Mouse (Mus musculus) forebrain, embryonic 15.5 days (tissue): ENCODE results near the gene Pih1h3b. TPM values are rescaled to one million over a fixed set of nuclear protein-coding genes. Genes with fewer than 3 reads are reported as not detected.
A peak's percentile ranks its signal among the peaks of the same experiment; 100 is the strongest.

ENCODE experiments used
- ATAC-seq: fragments of 200-750 bp; cut with Nextera tagmentation; replicated peaks from 2 replicates; pipeline ENCODE4 v1.8.0; 2017; ENCODE audit warnings: mild to moderate bottlenecking, moderate TSS enrichment, moderate library complexity
- H3K27ac ChIP-seq: fragments of 300-500 bp; sonication (generic); replicated peaks from 2 replicates; pipeline ENCODE4 v1.5.1; 2015; ENCODE audit warnings: mild to moderate bottlenecking, inconsistent platforms
- H3K27me3 ChIP-seq: fragments of 300-500 bp; sonication (generic); 2 replicates; pipeline ENCODE4 v1.6.1; 2015; ENCODE audit warnings: inconsistent platforms
- H3K36me3 ChIP-seq: fragments of 300-500 bp; sonication (generic); 2 replicates; pipeline ENCODE4 v1.6.1; 2015; ENCODE audit warnings: mild to moderate bottlenecking, inconsistent platforms
- H3K4me1 ChIP-seq: fragments of 300-500 bp; sonication (generic); 2 replicates; pipeline ENCODE4 v1.6.1; 2015; ENCODE audit warnings: inconsistent platforms
- H3K4me2 ChIP-seq: fragments of 300-500 bp; sonication (generic); replicated peaks from 2 replicates; pipeline ENCODE4 v1.6.1; 2015; ENCODE audit warnings: mild to moderate bottlenecking, inconsistent platforms
- H3K4me3 ChIP-seq: fragments of 300-500 bp; sonication (generic); 2 replicates; pipeline ENCODE4 v1.5.1; 2015; ENCODE audit warnings: mild to moderate bottlenecking, inconsistent platforms
- H3K9ac ChIP-seq: fragments of 300-500 bp; sonication (generic); replicated peaks from 2 replicates; pipeline ENCODE4 v1.6.1; 2015; ENCODE audit warnings: mild to moderate bottlenecking, inconsistent platforms
- H3K9me3 ChIP-seq: fragments of 300-500 bp; sonication (generic); 2 replicates; pipeline ENCODE4 v1.6.1; 2016; ENCODE audit warnings: inconsistent platforms
- WGBS: fragments of 180-500 bp; shearing (Covaris S2); methylation state at CpG from one replicate; pipeline ENCODE4 v1.1.7; 2015; ENCODE audit warnings: mixed read lengths; 5-methylcytosine and 5-hydroxymethylcytosine counted together
- polyA plus RNA-seq: library from polyadenylated mRNA; unstranded; fragments of >200 nt; fragmentation: Nextera tagmentation; extraction: Ambion mirVana; gene quantifications from 2 replicates; pipeline ENCODE4 v1.2.1, GENCODE M21; 2015

The Pih1h3b gene
- not detected in 2 replicates for polyA plus RNA-seq

DNA sequence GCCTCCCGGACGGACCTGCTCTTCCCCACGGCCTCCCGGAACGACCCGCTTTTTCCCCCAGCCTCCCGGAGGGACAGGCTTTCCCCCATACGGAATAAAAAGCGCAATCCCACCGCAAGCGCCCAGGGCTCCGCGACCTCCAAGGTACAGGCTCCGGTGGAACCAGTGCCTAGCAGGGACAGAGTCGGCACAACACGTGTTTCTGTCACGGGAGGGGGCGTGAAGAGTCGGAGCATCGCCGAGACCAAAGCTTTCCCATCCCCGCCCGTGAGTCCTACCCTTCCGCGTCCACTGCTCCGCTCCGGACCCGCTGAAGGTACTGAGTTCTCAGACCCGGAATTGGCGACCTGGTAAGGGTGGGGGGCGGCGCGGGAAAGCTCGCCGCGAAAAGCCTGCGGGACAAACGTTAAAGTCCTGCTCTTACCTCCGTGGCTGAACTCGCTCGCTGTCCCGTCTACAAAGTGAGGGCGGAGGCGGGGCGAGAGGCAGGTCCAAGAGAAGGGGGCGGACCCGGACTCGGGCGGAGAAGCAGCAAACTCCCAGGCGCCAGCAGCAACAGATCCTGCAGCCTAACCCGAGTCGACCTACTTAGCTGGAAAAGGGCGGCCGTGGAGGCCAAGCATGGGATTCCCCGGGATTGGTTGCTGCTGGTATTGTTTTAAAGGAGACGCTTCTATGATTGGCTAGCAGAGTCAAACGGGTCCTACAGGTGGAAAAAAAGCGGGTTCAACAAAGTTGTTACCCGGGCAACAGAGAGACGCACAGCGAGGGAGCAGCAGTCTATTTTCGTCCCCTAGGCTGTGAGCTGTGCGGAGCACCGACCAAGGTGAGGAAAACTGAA is at the start of gene Pih1h3b, which contains the start of gene Nup62cl:
TSS of gene Pih1h3b (plus strand) at position 745 of the 841 bp plus-strand sequence.
TSS of gene Nup62cl (minus strand) at position 578 of the 841 bp plus-strand sequence.
- ATAC-seq: peak; percentile 82
- H3K4me1 ChIP-seq: peaks cover 7% of the 10 kb centered on the region; the same call in 1 of the 2 replicates
- peak within 1 kb of the TSS; percentile 37 for H3K4me3 ChIP-seq

DNA sequence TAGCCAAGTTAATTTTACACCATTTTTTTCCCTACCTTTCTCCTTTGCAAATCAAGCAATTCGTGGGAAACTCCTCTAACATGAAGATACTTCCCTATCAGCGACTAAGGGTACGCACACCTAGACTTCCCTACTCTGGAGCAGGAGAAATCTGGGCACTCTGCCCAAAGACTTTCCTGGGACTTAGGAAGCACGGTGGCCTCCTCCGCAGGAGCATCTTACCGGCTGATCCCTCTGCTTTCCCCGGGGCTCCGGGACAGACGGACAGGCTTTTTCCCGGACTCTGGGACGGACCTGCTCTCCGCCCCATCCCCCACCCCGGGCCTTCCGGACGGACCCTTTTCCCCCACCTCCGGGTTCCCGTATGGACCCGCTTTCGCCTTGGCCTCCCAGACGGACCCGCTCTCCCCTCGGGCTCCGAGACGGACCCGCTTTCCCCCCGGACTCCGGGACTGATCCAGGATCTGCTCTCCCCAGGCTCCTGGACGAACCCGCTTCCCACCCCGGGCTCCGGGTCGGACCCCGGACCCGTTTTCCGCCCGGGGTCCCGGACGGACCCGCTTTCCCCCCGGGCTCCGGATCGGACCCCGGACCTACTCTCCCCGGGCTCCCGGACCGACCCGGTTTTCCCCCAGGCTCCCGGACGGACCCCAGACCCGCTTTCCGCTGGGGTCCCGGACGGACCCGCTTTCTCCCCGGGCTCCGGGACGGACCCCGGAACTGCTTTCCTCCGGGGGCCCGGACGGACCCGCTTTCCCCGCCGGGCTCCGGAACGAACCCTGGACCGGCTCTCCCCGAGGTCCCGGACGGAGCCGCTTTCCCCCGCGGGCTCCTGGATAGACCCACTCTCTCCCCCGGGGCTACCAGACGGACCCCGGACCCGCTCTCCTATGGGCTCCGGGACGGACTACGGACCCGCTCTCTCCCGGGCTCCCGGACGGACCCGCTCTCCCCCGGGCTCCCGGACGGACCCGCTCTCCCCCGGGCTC is 1.5 kb upstream of the Pih1h3b start:
- Histone ChIP-seq H3K9ac (no peak overlapping the region; the same call in 1 of the 2 replicates), H3K4me2 (peak overlapping the region; percentile 51), H3K27ac (no peak overlapping the region), H3K4me1 (peaks cover 7% of the 10 kb centered on the region; the same call in 1 of the 2 replicates), H3K9me3 (0 out of 2 replicates have a peak, but pooled peaks cover 4% of the 10 kb centered on the region), H3K36me3 (no peaks in the 10 kb centered on the region), H3K4me3 (peak overlapping the region; percentile 37), H3K27me3 (peaks cover 15% of the 10 kb centered on the region; the same call in 1 of the 2 replicates)
- 24% methylated on average over 82 of the region's 90 CpGs for WGBS
- peak; percentile 41; the same call in 1 of the 2 replicates for ATAC-seq

More for the DNA sequence above, at the start of gene Pih1h3b, which contains the start of gene Nup62cl:
- no peaks in the 10 kb centered on the region for H3K36me3 ChIP-seq
- no peak within 1 kb of the TSS for H3K9ac ChIP-seq
- H3K27ac ChIP-seq: no peak within 1 kb of the TSS
- WGBS: 22% methylated on average over 63 of the region's 64 CpGs
- H3K4me2 ChIP-seq: peak within 1 kb of the TSS; percentile 51
- 0 out of 2 replicates have a peak, but pooled peaks cover 4% of the 10 kb centered on the region for H3K9me3 ChIP-seq
- peaks cover 15% of the 10 kb centered on the region; the same call in 1 of the 2 replicates for H3K27me3 ChIP-seq

DNA sequence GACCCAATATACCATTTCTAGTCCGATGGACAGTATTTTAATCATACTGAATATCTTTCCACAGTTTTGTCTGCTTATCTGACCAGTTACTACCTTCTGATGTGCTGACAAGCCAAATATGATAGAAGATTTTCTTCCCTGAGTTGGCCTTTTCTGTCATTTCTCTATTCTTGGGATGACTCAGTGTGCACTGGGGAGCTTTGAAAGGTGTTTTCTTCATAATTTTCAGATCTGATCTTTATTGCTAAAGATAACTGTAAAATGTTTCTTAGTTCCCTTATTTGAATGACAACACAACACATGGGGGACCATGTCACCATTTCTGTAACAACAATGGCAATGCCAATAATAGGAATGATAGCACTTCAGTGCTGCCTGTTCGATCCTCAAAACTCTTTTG is 19.9 kb downstream of the Pih1h3b start:
- 94% methylated on average over 2 of the region's 2 CpGs for WGBS
- no peak for ATAC-seq

DNA sequence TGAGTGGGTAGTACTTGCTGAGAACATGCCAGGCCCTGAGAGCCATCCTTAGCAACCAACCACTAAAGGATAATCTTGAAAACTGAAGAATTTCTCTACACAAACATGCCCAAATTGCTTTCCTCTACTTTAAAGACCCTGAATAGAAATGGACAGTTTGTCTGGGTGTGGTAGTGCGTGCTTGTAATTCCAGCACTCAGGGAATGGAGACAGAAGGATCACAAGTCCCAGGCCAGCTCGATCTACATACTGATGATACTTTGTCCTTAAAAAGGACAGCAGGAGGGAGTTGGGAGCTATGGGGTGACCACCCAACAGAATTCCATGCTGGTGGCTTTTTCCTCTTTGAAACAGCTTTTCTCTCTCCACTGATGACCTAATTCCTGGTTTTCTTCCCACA is 31.4 kb downstream of the Pih1h3b start:
- no peak overlapping the region for H3K4me2 ChIP-seq
- 78% methylated on average over 2 of the region's 2 CpGs for whole genome bisulfite sequencing
- no peak overlapping the region for H3K4me3 ChIP-seq
- H3K9me3 ChIP-seq: no peaks in the 10 kb centered on the region
- H3K9ac ChIP-seq: no peak overlapping the region
- H3K27ac ChIP-seq: no peak overlapping the region
- no peaks in the 10 kb centered on the region for H3K4me1 ChIP-seq
- H3K27me3 ChIP-seq: no peaks in the 10 kb centered on the region
- H3K36me3 ChIP-seq: no peaks in the 10 kb centered on the region
- no peak for ATAC-seq

More for the DNA sequence above, 19.9 kb downstream of the Pih1h3b start:
- H3K36me3 ChIP-seq: no peaks in the 10 kb centered on the region
- no peak overlapping the region for H3K4me2 ChIP-seq
- H3K9ac ChIP-seq: no peak overlapping the region
- no peak overlapping the region for H3K27ac ChIP-seq
- H3K4me3 ChIP-seq: no peak overlapping the region
- H3K4me1 ChIP-seq: no peaks in the 10 kb centered on the region
- H3K27me3 ChIP-seq: 0 out of 2 replicates have a peak, but pooled peaks cover 3% of the 10 kb centered on the region
- H3K9me3 ChIP-seq: no peaks in the 10 kb centered on the region

Other genes with a start within 250 kb of the Pih1h3b start
- 2.5 and 2.8 TPM in 2 replicates for gene Morc4, start 191.2 kb upstream of the Pih1h3b start, polyA plus RNA-seq
- 7.1 TPM in 2 replicates for gene Rbm41, start 64.3 kb upstream of the Pih1h3b start, polyA plus RNA-seq
- 1.9 and 3.0 TPM in 2 replicates for gene Nup62cl, start 167 bp upstream of the Pih1h3b start, polyA plus RNA-seq